Mouse (Mus musculus) embryo, embryonic 11.5 days (tissue): Measurements from ENCODE around the gene Ccnjl.

Experiments used
- DNase-seq: peaks from one replicate; pipeline ENCODE4 v3.0.0-alpha.2; 2012; ENCODE audit warnings: low read depth, low spot score

Ccnjl gene

DNA sequence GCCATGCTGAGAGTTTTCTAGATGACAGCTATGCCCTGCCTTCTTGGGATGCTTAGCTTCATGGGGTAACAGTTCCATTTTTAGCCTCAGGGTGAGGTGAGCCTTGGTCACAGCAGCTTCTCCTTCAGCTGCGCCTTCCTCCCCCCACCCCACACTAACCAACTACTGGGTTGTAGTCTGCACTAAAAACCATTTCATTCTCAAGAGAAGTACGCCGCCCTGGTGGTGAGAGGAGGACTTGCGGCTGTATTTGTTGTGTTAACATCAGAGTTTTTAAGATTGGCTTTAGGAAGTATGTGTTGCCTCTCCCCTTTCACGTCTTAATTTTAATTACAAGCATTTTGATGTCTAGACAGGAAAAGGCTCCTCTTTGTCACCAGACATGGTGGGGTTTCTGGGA, 39.7 kb downstream of the Ccnjl start:
- no peak for DNase-seq

DNA sequence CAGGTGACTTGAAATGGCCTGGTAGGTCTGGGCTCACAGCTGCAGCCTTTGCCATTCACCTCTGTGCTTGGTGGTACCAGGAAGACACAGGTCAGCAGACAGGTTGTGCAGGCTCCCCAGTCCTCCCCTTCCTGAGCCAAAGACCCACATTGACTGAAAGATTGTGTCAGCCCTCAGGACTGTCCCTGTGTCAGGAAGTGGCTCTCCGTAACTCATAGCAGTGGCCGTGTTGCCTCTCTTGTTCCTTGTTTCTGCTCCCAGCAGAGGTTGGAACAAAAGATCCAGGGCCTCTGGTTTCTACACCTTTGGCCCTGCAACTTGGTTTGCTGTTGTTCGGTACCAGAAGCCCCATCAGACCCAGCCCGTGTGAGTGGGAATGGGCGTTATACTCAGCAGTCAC, 40.6 kb downstream of the Ccnjl start:
- no peak for DNase-seq

DNA sequence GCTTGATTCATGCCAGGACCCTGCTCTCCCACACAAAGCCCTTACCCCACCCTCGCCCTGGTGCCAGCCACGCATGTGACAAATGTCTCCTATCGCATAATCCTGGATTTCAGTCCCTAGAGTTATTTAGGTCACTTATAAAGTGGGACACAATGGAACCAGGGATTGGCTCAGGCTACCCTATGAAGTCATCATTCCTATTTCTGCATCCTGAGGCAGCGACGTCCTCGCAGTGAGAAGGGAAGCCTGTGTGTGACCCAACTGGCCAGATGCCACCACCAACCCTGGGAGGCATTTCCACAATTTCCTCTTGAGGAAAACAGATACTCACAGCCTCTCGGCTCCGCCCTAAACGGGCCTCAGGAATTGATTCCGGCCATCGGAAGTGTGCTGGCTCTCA, 41.0 kb downstream of the Ccnjl start:
- no peak for DNase-seq

DNA sequence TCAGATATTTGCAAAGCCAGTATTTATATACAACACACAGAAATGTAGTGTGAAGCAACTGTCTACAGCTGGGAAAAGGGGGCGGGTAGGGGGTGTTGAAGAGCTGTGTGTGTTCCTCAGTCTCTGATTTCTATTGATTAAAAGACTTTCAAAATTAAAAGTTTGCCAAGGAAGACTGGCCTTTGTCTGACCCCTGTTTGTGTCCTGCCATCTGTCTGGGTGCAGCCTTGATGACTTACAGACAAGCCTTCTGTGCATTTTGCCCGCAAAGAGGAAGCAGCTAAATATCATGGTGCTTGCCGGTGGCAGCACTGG, 46.4 kb downstream of the Ccnjl start:
- DNase-seq, result no peak

DNA sequence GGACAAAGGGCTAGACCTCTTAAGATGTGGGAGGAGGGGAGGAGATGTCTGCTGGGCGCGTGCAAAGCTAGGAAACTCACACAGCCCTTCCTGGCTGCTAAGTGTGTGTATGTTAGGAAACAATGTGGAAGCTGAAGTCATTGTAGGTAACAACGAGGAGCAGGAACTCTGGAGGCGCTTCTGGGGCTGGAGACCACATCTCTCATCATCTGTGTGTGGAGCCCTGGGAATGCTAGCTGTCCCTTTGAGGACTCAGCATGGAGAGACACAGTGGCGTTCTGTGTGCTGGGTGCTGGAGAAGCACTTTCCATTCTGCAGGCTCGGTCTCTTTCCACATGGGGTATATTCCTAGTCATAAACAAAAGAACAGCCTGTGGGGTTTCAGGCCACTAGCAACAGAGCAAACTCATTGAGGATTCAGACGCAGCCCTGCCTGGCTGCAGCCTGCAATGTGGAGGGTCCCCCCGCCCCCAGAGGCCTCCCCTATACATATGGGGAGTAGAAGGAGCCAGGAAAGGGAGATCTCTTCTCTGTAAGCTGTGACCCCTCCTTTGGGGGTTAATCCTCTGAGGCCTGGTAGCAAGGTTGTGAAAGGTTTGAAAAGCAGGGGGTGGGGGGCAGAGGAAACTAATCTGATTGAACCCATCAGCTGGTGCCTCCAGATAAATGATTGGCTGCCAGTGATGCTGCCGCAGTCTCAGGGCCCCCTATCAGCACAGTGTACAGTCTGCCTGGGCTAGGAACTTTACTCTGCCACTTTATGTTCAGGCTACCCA, 47.0 kb downstream of the Ccnjl start:
- no peak for DNase-seq

DNA sequence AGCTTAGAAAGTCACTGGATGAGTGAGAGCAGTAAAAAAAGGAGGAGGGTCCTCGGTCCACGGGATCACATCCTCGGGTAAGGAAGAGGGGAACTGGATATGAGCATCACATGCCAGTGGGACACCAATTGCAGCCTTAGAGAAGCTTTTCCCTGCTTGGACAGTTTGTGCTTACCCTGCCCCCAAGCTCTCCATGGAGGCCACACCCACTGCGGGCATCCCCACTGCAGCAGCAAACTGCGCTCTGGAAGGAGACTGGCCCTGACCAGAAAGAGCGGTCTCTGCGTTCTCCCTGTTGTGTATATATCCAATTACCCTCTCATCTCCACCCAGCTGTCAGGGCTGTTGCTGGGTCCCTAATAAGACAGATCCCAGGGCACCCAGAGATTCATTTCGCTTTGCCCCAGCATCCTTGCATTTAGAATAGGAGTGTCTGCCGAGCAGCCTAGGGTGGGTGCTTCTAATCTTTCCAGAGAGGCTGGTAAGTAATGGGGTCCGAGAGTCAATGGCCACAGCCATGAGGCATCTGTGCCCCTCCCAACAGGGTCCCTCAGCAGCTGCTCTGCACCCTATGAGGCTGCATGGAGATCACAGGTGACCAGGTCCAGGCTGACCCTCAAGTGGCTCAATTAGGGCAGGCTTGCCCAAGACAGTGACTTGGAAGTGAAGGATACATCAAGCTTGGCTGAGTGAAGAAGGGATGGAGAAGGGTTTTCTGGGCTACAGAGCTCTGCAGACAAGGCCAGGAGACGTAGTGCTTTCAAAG, 49.3 kb downstream of the Ccnjl start:
- DNase-seq, result no peak

DNA sequence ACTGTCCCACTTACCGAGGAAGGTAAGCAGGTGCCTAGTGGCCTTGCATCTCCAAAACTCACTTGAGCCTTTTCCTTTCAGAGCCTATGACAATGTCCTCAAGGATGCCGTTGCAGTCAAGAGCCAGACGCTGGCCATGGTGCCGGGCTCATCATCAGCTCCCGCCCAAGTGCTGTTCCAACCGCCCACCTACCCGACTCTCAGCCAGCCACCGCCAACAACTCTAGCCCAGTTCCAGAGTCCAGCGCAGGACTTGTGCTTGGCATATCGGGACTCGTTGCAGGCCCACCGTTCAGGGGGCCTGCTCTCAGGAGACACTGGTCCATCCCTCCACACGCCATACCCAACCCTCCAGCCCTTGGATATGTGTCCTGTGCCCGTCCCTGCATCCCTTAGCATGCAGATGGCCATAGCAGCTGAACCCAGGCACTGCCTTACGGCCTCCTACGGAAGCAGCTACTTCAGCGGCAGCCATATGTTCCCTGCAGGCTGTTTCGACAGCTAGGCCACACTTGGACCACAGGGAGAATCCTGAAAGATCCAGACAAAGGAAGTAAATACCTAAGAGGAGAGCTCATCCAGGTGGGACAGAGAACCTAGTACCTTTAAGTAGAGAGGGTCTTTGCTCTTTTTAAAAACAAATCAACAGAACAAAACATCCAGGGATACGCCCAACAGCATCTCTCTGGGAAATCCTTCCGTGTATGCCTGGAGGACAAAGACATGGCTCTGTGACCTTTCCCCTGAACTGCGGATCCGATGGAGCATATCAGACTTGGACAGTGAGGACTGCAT, 56.8 kb downstream of the Ccnjl start:
- DNase-seq, result no peak

DNA sequence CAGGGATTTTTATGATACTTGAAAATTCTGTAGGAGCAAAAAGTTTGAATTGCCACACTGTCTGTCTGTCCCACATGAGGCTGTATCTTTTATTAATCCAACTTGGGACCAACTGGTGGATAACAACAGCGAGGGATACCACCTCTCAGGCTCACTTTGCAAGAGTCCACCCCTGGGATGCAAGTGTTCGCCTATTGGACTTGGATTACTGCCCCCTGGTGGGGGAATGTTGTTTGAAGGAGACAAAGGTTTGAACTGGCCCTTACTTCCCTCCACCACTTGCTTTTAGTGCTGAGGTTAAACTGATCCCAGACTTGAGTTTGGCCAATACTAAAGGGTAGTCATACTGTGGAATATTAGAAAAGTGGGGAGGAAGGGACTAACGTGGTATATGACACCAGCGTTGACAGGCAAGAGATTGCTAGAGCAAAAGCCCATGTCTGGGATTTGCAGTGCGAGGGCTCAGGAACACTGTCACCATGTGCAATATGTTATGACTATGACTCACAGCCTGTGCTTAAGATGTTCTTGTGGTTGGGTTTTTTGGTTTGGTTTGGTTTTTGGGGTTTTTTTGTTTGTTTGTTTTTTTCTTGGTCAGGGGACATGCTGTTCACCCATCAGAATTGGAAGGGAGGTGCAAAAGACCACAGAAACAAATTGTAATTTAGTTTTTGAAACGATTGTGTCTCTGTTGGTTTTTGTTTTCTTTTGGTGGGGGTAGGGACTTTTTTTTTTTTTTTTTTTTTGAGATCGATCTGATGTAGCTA, 57.9 kb downstream of the Ccnjl start, which contains the start of gene 4933415A04Rik:
Gene 4933415A04Rik (plus strand): TSS at position 717 of the 767 bp plus-strand sequence.
- DNase-seq, result peak; percentile 46

DNA sequence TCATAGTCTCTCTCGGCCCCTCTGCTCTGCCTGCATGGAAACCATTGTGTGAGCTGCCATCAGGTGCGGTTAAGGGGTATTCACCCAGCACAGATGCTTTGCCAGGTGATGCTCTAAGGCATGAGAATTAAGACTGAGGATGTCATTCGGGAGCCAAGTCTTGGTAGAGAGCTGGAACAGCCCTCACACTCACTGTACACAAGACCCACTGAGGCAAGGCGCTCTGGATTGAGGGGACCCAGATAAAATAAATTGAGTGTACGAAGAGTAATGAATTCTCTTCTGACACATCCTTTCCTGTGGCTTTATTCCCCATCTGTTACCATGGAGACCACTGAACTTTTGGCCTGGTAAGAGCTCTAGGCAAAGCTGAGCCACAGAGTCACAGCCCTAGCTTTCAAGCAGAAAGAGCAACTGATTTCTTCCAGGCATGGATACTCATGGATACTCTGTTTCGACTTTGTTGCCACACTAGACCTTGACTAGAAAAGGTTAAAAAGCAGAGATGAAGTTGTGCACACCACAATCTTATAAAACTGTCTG, 61.0 kb downstream of the Ccnjl start:
- DNase-seq, result peak; percentile 29

DNA sequence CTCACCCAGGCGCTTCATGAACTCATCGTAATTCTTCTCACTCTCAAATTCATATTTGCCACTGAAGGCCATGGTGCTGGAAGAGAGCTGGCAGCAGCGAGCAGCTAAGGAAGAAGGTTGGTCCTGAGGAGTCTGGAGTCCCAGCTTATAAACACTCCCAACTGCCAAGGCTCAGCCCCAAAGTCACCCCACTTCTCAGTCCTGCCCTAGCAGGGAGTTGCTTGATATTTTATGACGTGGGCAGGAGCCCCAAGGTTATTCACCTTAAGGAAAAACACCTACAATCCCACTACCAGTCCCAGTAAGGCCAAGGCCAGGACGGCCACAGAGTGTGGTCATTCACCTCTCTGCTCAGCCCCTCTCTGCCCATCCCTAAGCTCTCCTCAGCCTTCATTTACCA, 72.9 kb downstream of the Ccnjl start, which contains the start of gene Fabp6:
Gene Fabp6 (minus strand): TSS at position 101 of the 400 bp plus-strand sequence.
- no peak for DNase-seq

DNA sequence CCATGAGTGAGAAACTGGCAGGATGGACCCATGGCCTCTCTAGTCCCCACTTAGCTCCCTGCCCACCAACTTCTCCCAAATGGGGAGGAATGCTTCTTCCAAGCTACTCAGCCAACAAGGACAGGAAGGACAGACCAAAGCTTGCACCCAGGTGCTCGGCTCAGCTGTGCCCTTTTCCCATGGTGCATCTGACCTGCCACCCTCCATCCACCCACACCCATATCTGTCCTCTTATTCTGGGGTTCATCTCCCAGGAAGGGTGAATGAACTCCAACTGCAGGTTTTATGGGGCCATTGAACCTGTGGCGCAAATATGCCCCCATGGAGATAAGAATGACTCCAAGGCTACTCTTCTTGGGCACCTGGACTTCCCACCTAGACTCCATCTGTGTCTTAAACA, 75.6 kb downstream of the Ccnjl start:
- DNase-seq, result no peak

DNA sequence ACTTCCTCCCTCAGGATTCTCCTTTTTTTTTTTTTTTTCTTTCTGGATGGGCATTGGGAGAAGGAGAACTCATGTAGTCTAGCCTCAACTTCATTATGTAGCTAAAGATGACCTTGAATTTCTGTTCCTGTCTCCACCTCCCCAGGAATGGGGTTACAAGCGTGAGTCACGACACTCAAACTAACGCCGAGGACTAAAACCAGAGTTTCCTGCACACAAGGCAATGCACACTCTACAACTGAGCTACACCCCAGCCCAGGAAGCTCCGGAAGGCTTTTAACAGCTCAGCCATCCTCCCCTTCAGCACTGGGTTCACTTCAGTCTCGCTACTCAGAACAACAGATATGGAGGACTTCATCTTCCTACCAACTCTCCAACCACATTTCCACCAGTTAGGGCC, 76.3 kb downstream of the Ccnjl start:
- DNase-seq, result no peak

DNA sequence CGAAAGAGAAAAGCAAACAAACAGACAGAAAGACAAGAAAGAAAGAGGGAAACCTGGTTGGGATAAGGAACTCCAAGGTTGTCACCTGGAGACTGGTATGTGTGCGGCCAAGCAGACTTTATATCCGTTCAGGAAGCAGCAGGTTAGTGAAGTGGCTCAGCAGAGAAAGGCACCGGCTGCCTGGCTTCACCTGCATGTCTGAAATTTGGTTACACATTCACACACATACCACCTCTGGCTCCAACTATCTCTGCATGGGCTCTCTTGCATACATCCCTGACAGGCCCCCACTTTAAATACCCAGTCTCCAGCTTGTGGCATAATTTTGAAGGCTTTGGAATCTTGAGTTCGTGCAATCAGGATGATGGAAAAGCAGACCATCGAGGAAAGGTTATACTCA, 77.3 kb downstream of the Ccnjl start:
- no peak for DNase-seq

DNA sequence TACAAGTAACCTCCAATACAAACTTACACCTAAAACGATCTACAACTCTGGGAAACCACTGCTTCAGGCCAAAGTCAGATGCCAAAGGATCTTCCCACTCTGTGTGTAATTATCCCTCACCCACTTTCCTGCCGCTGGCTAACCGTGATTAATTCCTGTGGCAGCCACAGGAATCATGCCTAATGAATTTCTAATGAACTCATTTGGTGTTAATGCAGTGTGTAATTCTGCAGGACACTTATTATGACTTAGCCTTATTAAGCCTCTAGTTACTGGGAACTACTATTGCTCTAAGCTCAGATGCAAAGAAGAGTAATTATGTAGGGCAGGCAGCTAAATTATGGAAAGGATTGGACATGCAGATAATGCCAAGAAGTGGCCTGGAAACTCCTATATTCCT, 79.9 kb downstream of the Ccnjl start:
- no peak for DNase-seq

DNA sequence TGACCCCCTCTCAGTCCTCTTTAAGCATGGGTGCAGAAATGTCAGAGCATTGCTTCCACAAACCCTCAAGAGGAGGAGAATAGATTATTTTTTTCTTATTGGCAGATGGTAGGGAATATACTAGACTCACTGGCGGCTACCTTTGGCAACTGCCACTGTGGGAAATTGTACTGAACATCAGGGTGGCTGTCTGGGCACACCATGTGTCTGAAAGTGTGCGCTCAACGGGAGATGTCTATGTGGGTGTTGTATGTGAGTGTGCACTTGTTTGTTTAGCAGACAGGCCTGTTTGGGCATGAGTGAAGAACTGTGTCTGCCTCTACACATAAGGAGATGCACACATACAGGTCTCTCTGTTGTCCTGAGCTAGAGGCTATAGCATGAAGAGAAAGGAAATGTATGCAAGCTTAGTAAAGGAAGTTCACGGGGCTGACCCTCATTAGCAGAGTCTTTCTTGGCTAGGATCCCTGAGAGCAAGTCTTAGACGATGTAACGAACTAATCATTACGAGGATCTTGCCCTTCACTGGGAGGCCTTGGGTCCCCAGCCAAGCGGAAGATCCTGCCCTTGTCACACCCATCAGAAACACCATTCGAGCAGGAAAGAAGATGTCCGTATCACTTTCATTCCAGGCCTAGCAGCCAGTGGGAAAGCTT, 81.5 kb downstream of the Ccnjl start:
- DNase-seq, result no peak

DNA sequence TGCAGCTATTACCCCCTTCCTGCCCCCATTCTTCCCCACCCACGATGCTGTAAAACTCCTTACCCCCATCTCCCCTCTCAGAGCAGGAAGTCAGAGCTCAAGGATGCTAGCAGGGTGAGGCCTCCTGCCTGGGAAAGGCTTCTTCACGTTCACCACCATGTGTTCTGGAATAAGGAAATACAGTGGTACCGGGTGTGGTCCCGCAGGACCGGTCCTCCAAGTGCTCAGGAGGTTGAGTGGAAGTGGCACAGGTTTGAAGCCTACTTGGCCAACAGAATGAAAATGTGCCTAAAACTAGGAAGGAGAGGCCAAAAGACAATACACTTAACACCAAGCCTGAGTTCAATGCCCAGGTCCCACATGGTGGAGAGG, 82.1 kb downstream of the Ccnjl start:
- DNase-seq, result no peak

DNA sequence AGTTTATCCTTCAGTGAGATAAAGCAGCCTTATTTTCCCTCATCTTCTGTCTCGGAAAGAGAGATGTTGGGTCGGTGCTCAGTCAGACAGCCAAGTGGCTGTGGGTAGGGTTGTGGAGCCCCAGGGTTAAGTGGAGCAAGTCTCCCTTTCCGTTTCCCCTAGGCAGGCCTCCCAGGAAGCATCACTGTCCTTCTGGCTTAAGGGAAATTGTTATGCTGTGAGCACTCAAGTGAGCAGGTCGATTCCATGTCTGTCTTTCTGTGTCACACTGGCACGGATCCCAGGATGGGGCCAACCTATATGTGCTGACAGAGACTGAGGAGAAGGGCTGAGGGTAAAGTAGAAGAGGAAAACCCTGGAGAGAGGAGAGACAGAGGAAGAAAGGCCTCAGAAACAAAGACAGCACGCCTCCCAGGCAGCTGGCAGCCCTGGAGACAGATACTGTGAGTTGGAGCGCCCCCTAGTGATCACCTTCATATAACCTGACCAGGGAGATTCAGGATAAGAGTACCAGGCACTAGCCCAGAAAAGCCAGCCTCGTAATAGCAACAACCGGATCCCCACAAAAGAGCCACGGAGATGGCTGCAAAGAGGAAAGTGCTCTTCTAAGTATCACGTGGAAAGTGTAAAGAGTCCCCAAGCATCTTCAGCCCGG, 84.4 kb downstream of the Ccnjl start:
- DNase-seq, result peak; percentile 83

DNA sequence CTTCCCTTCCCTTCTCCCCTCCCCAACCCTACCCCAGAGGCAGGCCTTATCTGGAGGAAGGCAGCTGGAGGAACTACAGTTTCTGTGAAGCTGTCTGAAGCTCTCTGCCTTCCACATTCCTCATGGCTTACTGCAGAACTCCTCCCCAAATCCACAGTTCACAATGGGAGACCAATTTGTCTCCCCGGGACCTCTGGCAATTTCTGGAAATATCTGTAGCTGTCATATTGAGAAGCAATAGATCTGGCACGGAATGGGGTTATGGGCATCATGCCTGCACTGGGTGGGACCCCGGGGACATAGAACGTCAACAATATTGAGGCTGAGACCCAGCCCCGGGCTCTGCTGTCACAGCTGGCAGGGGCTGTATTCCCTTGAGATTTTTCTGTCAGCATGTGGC, 89.3 kb downstream of the Ccnjl start:
- no peak for DNase-seq

DNA sequence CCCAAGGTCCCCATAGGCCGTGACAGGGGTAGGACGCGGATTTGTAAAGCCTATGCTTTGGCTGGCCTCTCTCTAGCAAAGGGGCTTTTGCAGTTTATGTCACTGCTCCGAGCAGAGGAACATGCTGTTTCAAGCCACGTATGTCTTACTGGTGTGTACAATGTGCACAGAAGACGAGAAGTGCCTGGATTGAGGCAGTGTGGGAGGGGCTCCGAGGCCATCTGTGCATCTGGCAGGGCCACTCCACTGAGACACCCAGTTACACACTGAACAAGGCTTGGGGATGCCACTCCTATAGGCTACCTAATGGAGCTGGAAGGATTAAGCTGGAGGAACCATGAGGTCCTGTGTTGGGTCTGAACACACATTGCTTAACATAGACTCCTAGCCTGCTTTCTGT, 89.8 kb downstream of the Ccnjl start:
- no peak for DNase-seq

DNA sequence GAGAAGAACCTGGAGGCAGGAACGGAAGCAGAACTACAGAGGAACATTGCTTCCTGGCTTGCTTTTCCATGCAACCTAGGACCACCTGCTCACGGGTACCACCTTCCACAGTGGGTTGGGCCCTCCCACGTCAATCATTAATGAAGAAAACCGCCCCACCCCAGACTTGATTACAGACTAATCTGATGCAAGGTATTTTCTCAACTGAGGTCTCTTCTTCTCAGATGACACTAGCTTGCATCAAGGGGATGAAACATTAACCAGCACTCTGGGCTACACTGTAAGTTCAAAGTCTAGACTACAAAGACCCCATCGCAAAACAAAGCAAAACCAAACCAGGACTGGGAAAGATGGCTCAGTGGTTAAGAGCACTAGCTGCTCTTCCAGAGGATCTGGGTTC, 93.2 kb downstream of the Ccnjl start:
- no peak for DNase-seq
